Mouse (Mus musculus): ENCODE measurements around the gene Mrpl2. TPM values are rescaled to one million over a fixed set of nuclear protein-coding genes. Genes with fewer than 3 reads are reported as not detected.
A peak's percentile ranks its signal among the peaks of the same experiment; 100 is the strongest.

Gene Mrpl2
- polyA plus RNA-seq, 1 experiment from 2014 or later: 112 TPM

GRCm38 (mm10) chr17:46628471-46628790 is 17.6 kb upstream of the Mrpl2 start:
- no peaks in the 10 kb centered on the region for H3K9me3 ChIP-seq
- peaks cover 5% of the 10 kb centered on the region for H3K36me3 ChIP-seq
- H3K27ac ChIP-seq: peak overlapping the region; percentile 96
- H3K4me3 ChIP-seq (replicated peaks): peak overlapping the region; percentile 89
- WGBS: under 1% methylated on average over 13 of the region's 13 CpGs
- H3K9ac ChIP-seq: peak overlapping the region; percentile 97
- H3K27me3 ChIP-seq (replicated peaks): no peaks in the 10 kb centered on the region
- ATAC-seq (ENCODE audit: insufficient read depth, low FRiP score, low read depth): no peak
- H3K4me2 ChIP-seq: peak overlapping the region; percentile 71
- H3K4me1 ChIP-seq: peaks cover 60% of the 10 kb centered on the region

DNA sequence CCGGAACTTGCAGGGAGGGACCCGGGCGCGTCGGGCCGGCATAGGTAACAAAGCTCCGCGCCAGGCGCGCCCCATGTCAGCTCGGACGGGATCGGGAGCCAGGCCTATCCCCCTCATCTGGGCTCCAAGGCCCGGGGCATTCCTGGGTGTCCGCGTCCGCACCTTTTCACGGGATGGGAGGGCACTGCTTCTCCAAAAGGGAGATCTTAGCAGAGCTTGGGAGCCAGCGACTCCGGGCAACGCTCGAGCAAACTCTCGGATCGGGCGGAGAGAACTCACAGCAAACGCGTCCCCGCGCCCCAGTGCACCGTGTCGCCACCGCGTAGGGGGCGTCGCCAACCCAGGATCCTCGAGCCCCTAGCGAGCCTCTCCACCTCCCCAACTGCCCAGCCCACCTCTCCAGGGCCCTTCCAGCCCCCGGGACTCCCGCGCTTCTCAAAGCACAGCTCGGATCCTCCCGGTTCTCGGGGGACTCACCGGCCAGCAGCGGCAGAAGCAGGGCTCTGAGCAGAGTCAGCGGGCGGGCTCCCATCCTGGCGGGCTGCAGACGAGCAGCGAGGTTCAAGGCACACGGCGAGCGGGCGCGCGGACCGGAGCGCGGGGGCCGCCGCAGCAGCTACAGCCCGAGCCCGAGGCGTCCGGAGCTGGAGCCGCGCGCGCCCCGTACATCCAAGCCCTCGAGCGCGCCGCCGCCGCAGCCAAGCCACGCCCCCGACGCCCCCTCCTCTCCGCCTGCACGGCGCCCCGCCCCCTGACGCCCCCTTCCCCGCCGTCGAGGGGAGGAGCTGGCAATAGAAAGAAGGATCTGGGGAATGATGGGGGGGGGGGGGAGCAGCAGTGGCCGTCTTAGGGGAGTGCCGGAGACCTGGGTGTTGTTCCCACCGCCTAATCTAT is 17.0 kb upstream of the Mrpl2 start, which contains the start of gene Ptk7:
Gene Ptk7 (minus strand): TSS at position 714 of the 894 bp plus-strand sequence.
- Histone ChIP-seq H3K4me3 (replicated peaks) (peak within 1 kb of the TSS; percentile 89), H3K4me2 (peak within 1 kb of the TSS; percentile 71), H3K9me3 (no peaks in the 10 kb centered on the region), H3K36me3 (peaks cover 11% of the 10 kb centered on the region), H3K4me1 (peaks cover 55% of the 10 kb centered on the region), H3K27ac (peak within 1 kb of the TSS; percentile 96), H3K27me3 (replicated peaks) (no peaks in the 10 kb centered on the region), H3K9ac (peak within 1 kb of the TSS; percentile 97)
- peak; percentile 61 for ATAC-seq (ENCODE audit: insufficient read depth, low FRiP score, low read depth)
- under 1% methylated on average over 79 of the region's 90 CpGs for WGBS

DNA sequence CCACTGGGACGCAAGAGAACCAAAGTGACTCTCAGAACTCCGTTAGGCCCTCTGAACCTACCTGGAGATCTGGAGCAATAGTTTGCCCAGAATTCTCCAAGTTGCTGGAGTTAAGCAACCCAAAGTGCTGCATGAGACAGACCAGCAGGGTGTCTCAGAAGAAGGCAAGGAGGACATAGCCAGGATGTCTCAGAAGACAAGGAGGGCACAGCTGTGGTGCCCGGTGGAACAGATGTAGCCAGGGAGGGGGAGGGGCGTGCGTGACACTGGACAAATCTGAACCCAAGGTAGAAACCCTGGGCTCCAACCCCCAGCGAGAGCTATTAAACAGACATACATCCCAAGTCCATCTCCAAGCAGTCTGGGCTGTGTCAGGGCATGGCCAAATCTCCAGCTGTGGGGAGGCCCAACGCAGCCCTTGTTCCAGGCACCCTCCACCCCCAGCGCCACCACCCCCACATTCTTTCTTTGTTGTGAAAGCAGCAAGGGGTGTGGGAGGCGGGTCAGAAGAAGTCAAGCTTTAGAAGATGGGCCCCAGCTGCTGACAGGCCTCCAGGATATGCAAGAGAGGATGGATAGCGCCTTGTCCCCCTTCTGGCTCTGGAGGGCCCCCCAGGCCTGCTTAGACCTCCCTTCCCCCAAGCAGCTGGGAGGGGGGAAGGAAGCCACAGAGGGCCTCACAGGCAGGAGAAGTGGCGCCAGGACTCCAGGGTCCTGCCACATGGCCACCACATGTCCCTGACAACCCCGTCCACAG is 16.2 kb upstream of the Mrpl2 start:
- peaks cover 47% of the 10 kb centered on the region for H3K4me1 ChIP-seq
- no peaks in the 10 kb centered on the region for H3K27me3 ChIP-seq (replicated peaks)
- H3K4me3 ChIP-seq (replicated peaks): peak overlapping the region; percentile 89
- H3K36me3 ChIP-seq: peaks cover 13% of the 10 kb centered on the region
- H3K27ac ChIP-seq: peak overlapping the region; percentile 96
- H3K4me2 ChIP-seq: peak overlapping the region; percentile 71
- H3K9ac ChIP-seq: peak overlapping the region; percentile 19; the same call in 1 of the 2 replicates
- peak; percentile 82 for ATAC-seq (ENCODE audit: insufficient read depth, low FRiP score, low read depth)
- 7% methylated on average over 12 of the region's 12 CpGs for WGBS
- H3K9me3 ChIP-seq: no peaks in the 10 kb centered on the region

GRCm38 (mm10) chr17:46636831-46637523 is 9.1 kb upstream of the Mrpl2 start:
- WGBS: 21% methylated on average over 15 of the region's 15 CpGs
- H3K27ac ChIP-seq: no peak overlapping the region

DNA sequence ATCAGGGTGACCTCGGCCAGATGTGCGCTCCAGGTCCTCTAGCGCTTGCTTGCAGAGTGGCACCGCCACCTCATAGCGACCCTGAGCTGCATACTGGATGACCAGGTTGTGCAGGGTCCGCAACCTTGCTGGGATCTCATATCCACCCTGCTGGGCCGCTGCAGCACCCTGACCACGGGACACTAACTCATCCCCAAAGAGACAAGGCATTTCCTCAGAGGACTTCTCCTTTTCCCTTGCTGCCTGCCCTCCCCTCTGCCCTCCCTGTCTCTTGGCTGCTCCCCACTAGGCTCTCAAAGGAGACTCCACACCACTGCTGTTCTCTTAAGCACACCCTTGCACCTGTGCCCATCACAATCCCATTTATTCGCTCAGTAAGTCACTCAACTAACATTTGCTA is 6.1 kb upstream of the Mrpl2 start:
- WGBS: 75% methylated on average over 9 of the region's 9 CpGs

More at GRCm38 (mm10) chr17:46636831-46637523, 9.1 kb upstream of the Mrpl2 start:
- peaks cover 9% of the 10 kb centered on the region for H3K4me1 ChIP-seq
- no peaks in the 10 kb centered on the region for H3K9me3 ChIP-seq
- no peak overlapping the region for H3K9ac ChIP-seq
- H3K4me2 ChIP-seq: peak overlapping the region; percentile 36
- no peaks in the 10 kb centered on the region for H3K27me3 ChIP-seq (replicated peaks)
- H3K36me3 ChIP-seq: peaks cover 32% of the 10 kb centered on the region
- no peak for ATAC-seq (ENCODE audit: insufficient read depth, low FRiP score, low read depth)
- H3K4me3 ChIP-seq (replicated peaks): no peak overlapping the region

GRCm38 (mm10) chr17:46642060-46642459 is 4.0 kb upstream of the Mrpl2 start:
- H3K4me3 ChIP-seq (replicated peaks): no peak overlapping the region

More for the DNA sequence above, 6.1 kb upstream of the Mrpl2 start:
- Histone ChIP-seq H3K27ac (no peak overlapping the region), H3K4me1 (peaks cover 23% of the 10 kb centered on the region), H3K9me3 (no peaks in the 10 kb centered on the region), H3K27me3 (replicated peaks) (no peaks in the 10 kb centered on the region), H3K4me3 (replicated peaks) (no peak overlapping the region), H3K36me3 (peaks cover 23% of the 10 kb centered on the region), H3K9ac (no peak overlapping the region), H3K4me2 (no peak overlapping the region)
- ATAC-seq (ENCODE audit: insufficient read depth, low FRiP score, low read depth): no peak

DNA sequence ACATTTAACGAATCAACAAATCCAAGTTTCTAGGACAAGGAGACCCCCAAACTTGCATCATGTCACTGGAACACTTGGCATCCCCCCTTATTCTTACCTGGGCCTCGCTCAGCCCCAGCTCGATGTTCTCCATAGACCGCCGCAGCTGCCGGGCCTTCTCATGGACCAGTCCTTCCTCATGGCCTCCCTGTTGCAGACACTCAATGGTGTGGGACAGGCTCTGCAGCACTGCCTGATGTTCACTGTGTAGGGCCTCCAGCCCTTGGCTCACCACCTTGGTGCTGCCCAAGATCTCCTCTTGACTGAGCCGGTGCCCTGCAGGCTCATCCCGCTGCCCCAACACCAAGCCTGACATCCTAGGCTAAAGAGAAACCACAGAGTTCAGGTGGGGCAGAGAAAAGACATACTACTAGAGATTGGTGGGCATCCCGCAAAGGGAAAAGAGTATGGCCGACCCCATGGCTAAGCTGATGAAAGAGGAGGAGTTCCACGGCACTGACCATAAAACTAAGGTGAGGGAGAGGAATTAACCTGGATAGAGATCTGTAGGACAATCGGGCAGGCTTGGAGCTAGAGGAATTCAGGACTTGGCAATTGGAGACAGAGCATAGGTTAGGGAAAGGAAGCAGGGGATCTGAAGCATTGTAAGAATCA is 1.8 kb upstream of the Mrpl2 start:
- H3K9me3 ChIP-seq: no peaks in the 10 kb centered on the region
- no peak overlapping the region for H3K9ac ChIP-seq
- no peak for ATAC-seq (ENCODE audit: insufficient read depth, low FRiP score, low read depth)
- peaks cover 25% of the 10 kb centered on the region for H3K4me1 ChIP-seq
- H3K27ac ChIP-seq: peak overlapping the region; percentile 88; the same call in 1 of the 2 replicates
- H3K27me3 ChIP-seq (replicated peaks): no peaks in the 10 kb centered on the region
- peak overlapping the region; percentile 80 for H3K4me3 ChIP-seq (replicated peaks)
- 81% methylated on average over 12 of the region's 12 CpGs for WGBS
- H3K36me3 ChIP-seq: peaks cover 13% of the 10 kb centered on the region
- H3K4me2 ChIP-seq: peak overlapping the region; percentile 90

More at GRCm38 (mm10) chr17:46642060-46642459, 4.0 kb upstream of the Mrpl2 start:
- H3K4me1 ChIP-seq: peaks cover 25% of the 10 kb centered on the region
- H3K9ac ChIP-seq: no peak overlapping the region
- no peak overlapping the region for H3K4me2 ChIP-seq
- H3K27ac ChIP-seq: no peak overlapping the region
- H3K36me3 ChIP-seq: peaks cover 13% of the 10 kb centered on the region
- ATAC-seq (ENCODE audit: insufficient read depth, low FRiP score, low read depth): no peak
- H3K9me3 ChIP-seq: no peaks in the 10 kb centered on the region
- H3K27me3 ChIP-seq (replicated peaks): no peaks in the 10 kb centered on the region
- 85% methylated on average over 17 of the region's 17 CpGs for WGBS

GRCm38 (mm10) chr17:46644916-46645475 is 1.0 kb upstream of the Mrpl2 start:
- WGBS: 8% methylated on average over 11 of the region's 11 CpGs
- ATAC-seq (ENCODE audit: insufficient read depth, low FRiP score, low read depth): peak; percentile 45
- H3K36me3 ChIP-seq: peaks cover 13% of the 10 kb centered on the region
- peaks cover 29% of the 10 kb centered on the region for H3K4me1 ChIP-seq
- H3K9me3 ChIP-seq: no peaks in the 10 kb centered on the region
- peak overlapping the region; percentile 46; the same call in 1 of the 2 replicates for H3K9ac ChIP-seq
- peak overlapping the region; percentile 90 for H3K4me2 ChIP-seq
- peak overlapping the region; percentile 88 for H3K27ac ChIP-seq
- H3K4me3 ChIP-seq (replicated peaks): peak overlapping the region; percentile 80
- no peaks in the 10 kb centered on the region for H3K27me3 ChIP-seq (replicated peaks)

GRCm38 (mm10) chr17:46646322-46646662 is 263 bp downstream of the Mrpl2 start:
- H3K9ac ChIP-seq: peak overlapping the region; percentile 71
- peak overlapping the region; percentile 84 for H3K27ac ChIP-seq
- peaks cover 6% of the 10 kb centered on the region for H3K36me3 ChIP-seq
- under 1% methylated on average over 19 of the region's 19 CpGs for WGBS
- H3K27me3 ChIP-seq (replicated peaks): no peaks in the 10 kb centered on the region
- H3K4me3 ChIP-seq (replicated peaks): peak overlapping the region; percentile 80
- H3K4me1 ChIP-seq: peaks cover 33% of the 10 kb centered on the region
- H3K9me3 ChIP-seq: no peaks in the 10 kb centered on the region
- H3K4me2 ChIP-seq: peak overlapping the region; percentile 57
- no peak for ATAC-seq (ENCODE audit: insufficient read depth, low FRiP score, low read depth)

- no peak for ATAC-seq (ENCODE audit: insufficient read depth, low FRiP score, low read depth)
- WGBS: 90% methylated on average over 7 of the region's 7 CpGs
- no peaks in the 10 kb centered on the region; the same call in 1 of the 2 replicates for H3K36me3 ChIP-seq
- H3K9me3 ChIP-seq: no peaks in the 10 kb centered on the region
- H3K9ac ChIP-seq: no peak overlapping the region
- peak overlapping the region; percentile 57; the same call in 1 of the 2 replicates for H3K4me2 ChIP-seq
- peaks cover 43% of the 10 kb centered on the region for H3K4me1 ChIP-seq
- no peak overlapping the region for H3K4me3 ChIP-seq (replicated peaks)
- no peaks in the 10 kb centered on the region for H3K27me3 ChIP-seq (replicated peaks)
- H3K27ac ChIP-seq: no peak overlapping the region
These were observed 1.2 kb downstream of the Mrpl2 start for GRCm38 (mm10) chr17:46647279-46647678.

DNA sequence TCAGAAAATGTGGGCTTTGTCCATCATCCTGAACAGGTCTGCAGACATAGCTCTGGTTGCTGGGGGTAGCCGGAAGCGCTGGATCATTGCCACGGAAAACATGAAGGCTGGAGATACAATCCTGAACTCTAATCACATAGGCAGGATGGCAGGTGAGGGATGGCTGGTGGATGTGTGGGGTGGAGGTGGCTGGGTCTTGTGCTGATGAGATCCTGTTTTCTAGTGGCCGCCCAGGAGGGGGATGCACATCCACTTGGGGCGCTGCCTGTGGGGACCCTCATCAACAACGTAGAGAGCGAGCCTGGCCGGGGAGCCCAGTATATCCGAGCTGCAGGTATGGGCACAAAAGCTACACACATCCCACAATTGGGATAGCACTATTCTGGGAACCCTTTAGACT is 2.4 kb downstream of the Mrpl2 start:
- no peaks in the 10 kb centered on the region for H3K9me3 ChIP-seq
- no peak overlapping the region for H3K4me3 ChIP-seq (replicated peaks)
- H3K4me2 ChIP-seq: no peak overlapping the region
- WGBS: 89% methylated on average over 9 of the region's 9 CpGs
- no peak overlapping the region for H3K9ac ChIP-seq
- no peak overlapping the region for H3K27ac ChIP-seq
- H3K4me1 ChIP-seq: peaks cover 48% of the 10 kb centered on the region
- ATAC-seq (ENCODE audit: insufficient read depth, low FRiP score, low read depth): no peak
- H3K36me3 ChIP-seq: peaks cover 10% of the 10 kb centered on the region
- no peaks in the 10 kb centered on the region for H3K27me3 ChIP-seq (replicated peaks)
